Mouse (Mus musculus): ENCODE results near the gene Has3. TPM values are rescaled to one million over a fixed set of nuclear protein-coding genes. Genes with fewer than 3 reads are reported as not detected.

Has3 gene
- total and polyA plus RNA-seq, 2 experiments from 2014 or later, result 0.11 to 4.6 TPM

DNA sequence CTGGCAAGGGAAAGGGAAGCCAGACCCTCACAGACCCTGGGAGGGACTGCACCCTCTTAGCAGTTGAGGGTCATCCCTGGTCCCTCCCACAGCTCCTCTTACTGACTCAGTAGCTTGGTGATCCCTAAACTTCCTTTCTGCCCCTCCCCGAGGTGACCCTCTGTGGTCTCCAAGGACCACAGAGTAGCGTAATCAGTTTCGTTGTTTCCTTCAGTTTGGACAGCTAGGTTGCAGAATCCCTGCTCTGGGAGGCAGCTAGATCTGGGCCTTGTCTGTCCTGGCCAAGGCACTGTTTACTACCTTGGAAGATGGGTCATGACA is 14.8 kb upstream of the Has3 start:
- no peaks in the 10 kb centered on the region for H3K27me3 ChIP-seq (ENCODE audit: control insufficient read depth, insufficient read depth, low read length)
- no peaks in the 10 kb centered on the region for H3K9me3 ChIP-seq (replicated peaks; ENCODE audit: control insufficient read depth, low read length)
- H3K4me2 ChIP-seq (ENCODE audit: low read depth, low read length), result no peak overlapping the region
- H3K4me1 ChIP-seq (ENCODE audit: control insufficient read depth, insufficient read depth), result no peaks in the 10 kb centered on the region
- no peak for TF ChIP-seq EP300 (IDR thresholded peaks at IDR 0.05; ENCODE audit: low read depth)
- no peak for TF ChIP-seq CTCF (IDR thresholded peaks at IDR 0.05; ENCODE audit: low read depth)
- no peak overlapping the region for H3K27ac ChIP-seq (ENCODE audit: low read depth)
- H3K4me3 ChIP-seq (ENCODE audit: low read depth, low read length), result no peak overlapping the region
- ATAC-seq (ENCODE audit: insufficient read depth, low read depth) (no peak), DNase-seq (ENCODE audit: low spot score) (no peak)
- H3K36me3 ChIP-seq (replicated peaks; ENCODE audit: control insufficient read depth, insufficient read depth, low read length), result 0 out of 2 replicates have a peak, but pooled peaks cover 4% of the 10 kb centered on the region
- H3K9ac ChIP-seq (replicated peaks; ENCODE audit: low read depth, low read length), result no peak overlapping the region
- WGBS, result 77% methylated on average over 3 of the region's 3 CpGs

DNA sequence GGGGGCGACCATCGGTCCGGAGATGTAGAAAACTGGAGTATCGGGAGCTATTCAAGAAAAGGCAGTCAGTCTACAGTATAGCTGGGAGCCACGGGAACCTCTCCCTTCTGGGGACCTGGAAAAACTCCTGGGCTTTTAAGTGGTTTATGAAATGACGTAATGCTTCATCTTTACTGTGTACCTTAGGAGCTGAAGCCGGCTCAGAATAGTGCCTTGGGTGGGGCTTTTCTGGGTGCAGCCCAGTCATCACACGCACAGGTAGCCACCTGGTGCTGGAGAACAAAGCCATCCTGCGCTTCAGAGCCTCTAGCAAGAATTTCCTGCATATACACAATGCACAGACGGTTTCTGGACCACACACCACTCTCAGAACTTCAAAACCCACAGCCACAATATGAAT is 7.2 kb upstream of the Has3 start:
- H3K36me3 ChIP-seq (replicated peaks; ENCODE audit: control insufficient read depth, insufficient read depth, low read length), result no peaks in the 10 kb centered on the region
- H3K27ac ChIP-seq (ENCODE audit: low read depth), result no peak overlapping the region
- WGBS, result 91% methylated on average over 10 of the region's 10 CpGs
- H3K4me3 ChIP-seq (ENCODE audit: low read depth, low read length), result no peak overlapping the region
- ATAC-seq (ENCODE audit: insufficient read depth, low read depth) (no peak), DNase-seq (ENCODE audit: low spot score) (no peak)
- no peaks in the 10 kb centered on the region for H3K9me3 ChIP-seq (replicated peaks; ENCODE audit: control insufficient read depth, low read length)
- TF ChIP-seq CTCF (IDR thresholded peaks at IDR 0.05; ENCODE audit: low read depth), result no peak
- no peak for TF ChIP-seq EP300 (IDR thresholded peaks at IDR 0.05; ENCODE audit: low read depth)
- no peaks in the 10 kb centered on the region for H3K4me1 ChIP-seq (ENCODE audit: control insufficient read depth, insufficient read depth)
- no peaks in the 10 kb centered on the region for H3K27me3 ChIP-seq (ENCODE audit: control insufficient read depth, insufficient read depth, low read length)
- no peak overlapping the region for H3K4me2 ChIP-seq (ENCODE audit: low read depth, low read length)
- H3K9ac ChIP-seq (replicated peaks; ENCODE audit: low read depth, low read length), result no peak overlapping the region

DNA sequence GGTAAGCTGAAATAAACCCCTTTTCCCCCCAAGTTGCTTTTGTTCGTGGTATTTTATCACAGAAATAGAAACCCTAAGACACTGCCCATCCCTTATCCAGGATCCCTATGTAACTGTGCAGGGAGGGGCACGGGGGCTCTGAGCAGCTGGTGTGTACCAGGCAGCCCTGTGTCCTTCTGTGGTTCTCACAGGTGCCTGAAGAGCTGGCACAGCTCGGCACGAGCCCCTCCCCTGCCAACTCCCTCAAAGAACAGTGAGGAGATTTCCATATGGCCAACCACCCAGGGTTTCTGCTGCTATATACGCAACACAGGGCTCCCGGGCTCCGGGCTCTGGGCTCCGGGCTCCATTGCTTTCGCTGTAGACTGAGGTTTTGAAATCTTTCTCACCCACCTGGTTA is 4.7 kb upstream of the Has3 start:
- no peak overlapping the region for H3K4me2 ChIP-seq (ENCODE audit: low read depth, low read length)
- ATAC-seq (ENCODE audit: insufficient read depth, low read depth), result no peak
- 73% methylated on average over 9 of the region's 9 CpGs for whole genome bisulfite sequencing

DNA sequence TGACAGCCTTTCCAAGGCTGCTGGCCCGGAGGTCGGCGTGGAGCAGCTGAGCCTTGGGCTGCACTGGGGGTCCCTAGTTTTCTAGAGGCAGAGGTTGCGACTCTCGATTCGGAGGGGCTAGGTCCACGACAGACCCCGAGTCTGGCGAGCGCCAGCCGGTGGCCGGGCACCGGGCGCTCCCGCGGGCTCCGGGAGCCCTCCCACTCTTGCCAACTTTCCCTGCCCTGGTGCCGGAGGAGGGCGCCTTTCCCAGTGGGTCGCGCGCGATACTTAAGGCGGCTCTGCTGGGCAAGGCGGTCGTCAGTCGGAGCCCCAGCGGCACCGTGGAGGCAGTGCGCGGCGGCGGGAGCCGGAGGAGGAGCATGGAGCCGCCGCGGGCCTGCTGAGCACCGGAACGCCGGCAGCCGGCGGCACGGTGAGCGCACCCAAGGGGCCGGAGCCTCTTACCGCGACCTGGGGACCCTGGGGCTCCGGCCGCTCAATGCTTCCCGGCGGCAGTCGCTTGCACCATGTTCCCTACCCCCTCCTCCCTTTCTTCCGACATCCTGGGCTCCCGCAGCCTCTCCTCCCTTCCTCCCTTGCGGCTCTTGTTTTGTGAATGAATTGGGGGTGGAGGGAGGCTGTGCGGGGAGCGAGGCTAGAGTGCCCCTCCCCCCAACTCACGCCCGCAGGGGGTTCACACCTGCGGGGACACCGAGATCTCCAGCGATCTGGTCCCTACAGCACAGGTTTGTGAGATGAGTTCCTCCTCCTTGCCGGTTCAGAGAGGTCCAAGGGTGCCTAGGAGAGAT is 690 bp downstream of the Has3 start:
- ATAC-seq (ENCODE audit: insufficient read depth, low read depth) (peak; percentile 70), DNase-seq (ENCODE audit: low spot score) (no peak)
- TF ChIP-seq EP300 (IDR thresholded peaks at IDR 0.05; ENCODE audit: low read depth) (no peak), CTCF (IDR thresholded peaks at IDR 0.05; ENCODE audit: low read depth) (peak; percentile 24)
- peak overlapping the region; percentile 70 for H3K4me3 ChIP-seq (ENCODE audit: low read depth, low read length)
- H3K27me3 ChIP-seq (ENCODE audit: control insufficient read depth, insufficient read depth, low read length), result no peaks in the 10 kb centered on the region
- H3K36me3 ChIP-seq (replicated peaks; ENCODE audit: control insufficient read depth, insufficient read depth, low read length), result peaks cover 7% of the 10 kb centered on the region; the same call in 1 of the 2 replicates
- peak overlapping the region; percentile 54 for H3K9ac ChIP-seq (replicated peaks; ENCODE audit: low read depth, low read length)
- H3K9me3 ChIP-seq (replicated peaks; ENCODE audit: control insufficient read depth, low read length), result no peaks in the 10 kb centered on the region
- peak overlapping the region; percentile 100 for H3K4me2 ChIP-seq (ENCODE audit: low read depth, low read length)
- peaks cover 23% of the 10 kb centered on the region for H3K4me1 ChIP-seq (ENCODE audit: control insufficient read depth, insufficient read depth)
- WGBS, result under 1% methylated on average over 61 of the region's 63 CpGs
- H3K27ac ChIP-seq (ENCODE audit: low read depth), result no peak overlapping the region

More for the DNA sequence above, 4.7 kb upstream of the Has3 start:
- no peak overlapping the region for H3K9ac ChIP-seq (replicated peaks; ENCODE audit: low read depth, low read length)
- no peak overlapping the region for H3K4me3 ChIP-seq (ENCODE audit: low read depth, low read length)
- H3K9me3 ChIP-seq (replicated peaks; ENCODE audit: control insufficient read depth, low read length), result no peaks in the 10 kb centered on the region
- H3K27ac ChIP-seq (ENCODE audit: low read depth), result no peak overlapping the region
- no peaks in the 10 kb centered on the region; the same call in 1 of the 2 replicates for H3K4me1 ChIP-seq (ENCODE audit: control insufficient read depth, insufficient read depth)
- no peaks in the 10 kb centered on the region for H3K27me3 ChIP-seq (ENCODE audit: control insufficient read depth, insufficient read depth, low read length)
- TF ChIP-seq CTCF (IDR thresholded peaks at IDR 0.05; ENCODE audit: low read depth), result no peak
- TF ChIP-seq EP300 (IDR thresholded peaks at IDR 0.05; ENCODE audit: low read depth), result no peak
- no peak for DNase-seq (ENCODE audit: low spot score)
- no peaks in the 10 kb centered on the region for H3K36me3 ChIP-seq (replicated peaks; ENCODE audit: control insufficient read depth, insufficient read depth, low read length)

- Histone ChIP-seq H3K4me2 (ENCODE audit: low read depth, low read length) (peak overlapping the region; percentile 100), H3K27me3 (ENCODE audit: control insufficient read depth, insufficient read depth, low read length) (no peaks in the 10 kb centered on the region), H3K9me3 (replicated peaks; ENCODE audit: control insufficient read depth, low read length) (no peaks in the 10 kb centered on the region), H3K9ac (replicated peaks; ENCODE audit: low read depth, low read length) (peak overlapping the region; percentile 54), H3K36me3 (replicated peaks; ENCODE audit: control insufficient read depth, insufficient read depth, low read length) (peaks cover 7% of the 10 kb centered on the region; the same call in 1 of the 2 replicates), H3K4me3 (ENCODE audit: low read depth, low read length) (peak overlapping the region; percentile 70), H3K4me1 (ENCODE audit: control insufficient read depth, insufficient read depth) (peaks cover 23% of the 10 kb centered on the region), H3K27ac (ENCODE audit: low read depth) (no peak overlapping the region)
- WGBS, result 1% methylated on average over 15 of the region's 15 CpGs
- TF ChIP-seq CTCF (IDR thresholded peaks at IDR 0.05; ENCODE audit: low read depth) (no peak), EP300 (IDR thresholded peaks at IDR 0.05; ENCODE audit: low read depth) (no peak)
- ATAC-seq (ENCODE audit: insufficient read depth, low read depth) (no peak), DNase-seq (ENCODE audit: low spot score) (no peak)
Measured at GRCm38 (mm10) chr8:106871328-106871926, 1.4 kb downstream of the Has3 start.

Measured in heart, postnatal 0 days (tissue).